Mouse (Mus musculus) liver, embryonic 14.5 days (tissue): ENCODE measurements around the gene Cyp2c70. TPM values are rescaled to one million over a fixed set of nuclear protein-coding genes. Genes with fewer than 3 reads are reported as not detected.
"Not testable (repeated sequence)": the region's sequence is repeated elsewhere in the genome, so short reads cannot be mapped to it uniquely, and the experiment has no call there.

Source experiments
- ATAC-seq: fragments of 200-750 bp; cut with Nextera tagmentation; 2 replicates; pipeline ENCODE4 v1.8.0; 2017; ENCODE audit warnings: moderate number of reproducible peaks, mild to moderate bottlenecking, moderate library complexity; ENCODE audit not compliant: insufficient read depth
- DNase-seq, 3 experiments: peaks; one replicate each; pipeline ENCODE4 v3.0.0-alpha.2; 2012 to 2013; ENCODE audit warnings: low read depth in 3 of 3, low spot score in 3 of 3
- H3K27ac ChIP-seq: fragments of 300-500 bp; sonication (generic); 2 replicates; pipeline ENCODE4 v1.5.1; 2014; ENCODE audit warnings: moderate library complexity, mild to moderate bottlenecking, control low read depth, inconsistent platforms
- H3K27me3 ChIP-seq: fragments of 300-500 bp; sonication (generic); 2 replicates; pipeline ENCODE4 v1.6.1; 2014; ENCODE audit warnings: mild to moderate bottlenecking, low read length, moderate library complexity; ENCODE audit not compliant: control insufficient read depth, insufficient read depth
- H3K36me3 ChIP-seq: fragments of 300-500 bp; sonication (generic); replicated peaks from 2 replicates; pipeline ENCODE4 v1.6.1; 2014; ENCODE audit warnings: low read depth; ENCODE audit not compliant: control insufficient read depth, insufficient read depth
- H3K4me1 ChIP-seq, 2 experiments: fragments of 200-500 bp in 1 of 2; fragments of 300-500 bp in 1 of 2; sonication (generic) in 1 of 2; replicated peaks; 2 replicates each; pipeline ENCODE4 v1.6.1; 2012 to 2014; ENCODE audit warnings: antibody characterized with exemption in 1 of 2, inconsistent platforms in 1 of 2, low read length in 1 of 2; ENCODE audit not compliant: control insufficient read depth in 2 of 2, insufficient read depth in 2 of 2
- H3K4me2 ChIP-seq: fragments of 300-500 bp; sonication (generic); 2 replicates; pipeline ENCODE4 v1.6.1; 2014; ENCODE audit warnings: low read depth, mild to moderate bottlenecking, control low read depth, moderate library complexity
- H3K4me3 ChIP-seq, 2 experiments: fragments of 200-500 bp in 1 of 2; fragments of 300-500 bp in 1 of 2; sonication (generic) in 1 of 2; 2 replicates each; pipeline ENCODE4 v1.5.1; 2012 to 2014; ENCODE audit warnings: low read depth in 2 of 2, low read length in 2 of 2, mild to moderate bottlenecking in 2 of 2, control low read depth in 1 of 2, inconsistent platforms in 1 of 2, moderate library complexity in 1 of 2; ENCODE audit not compliant: insufficient read depth in 1 of 2
- H3K9ac ChIP-seq: fragments of 300-500 bp; sonication (generic); replicated peaks from 2 replicates; pipeline ENCODE4 v1.6.1; 2014; ENCODE audit warnings: mild to moderate bottlenecking, control low read depth, moderate library complexity
- H3K9me3 ChIP-seq: fragments of 300-500 bp; sonication (generic); 2 replicates; pipeline ENCODE4 v1.6.1; 2016; ENCODE audit warnings: low read length, mixed read lengths; ENCODE audit not compliant: control insufficient read depth
- CTCF ChIP-seq: IDR thresholded peaks from 2 replicates; pipeline ENCODE4 v1.5.1; 2016; ENCODE audit warnings: antibody characterized with exemption, low read depth, control low read depth
- EP300 ChIP-seq: IDR thresholded peaks from 2 replicates; pipeline ENCODE4 v1.6.1; 2016; ENCODE audit warnings: antibody characterized with exemption, low read depth
- WGBS: fragments of 180-500 bp; shearing (Covaris S2); extraction: QIAGEN DNeasy Blood & Tissue Kit; methylation state at CpG from one replicate; pipeline ENCODE4 v1.1.7; 2014; ENCODE audit not compliant: insufficient replicate concordance; 5-methylcytosine and 5-hydroxymethylcytosine counted together
- polyA plus RNA-seq, 2 experiments: library from polyadenylated mRNA; depleted of rRNA in 1 of 2; stranded (reverse) in 1 of 2; unstranded in 1 of 2; fragments of >200 nt; fragmentation: Nextera tagmentation in 1 of 2; extraction: Ambion mirVana in 1 of 2; gene quantifications; 2 replicates each; pipeline versions ENCODE4 v1.2.1 to v1.2.3; 2012 to 2014

The Cyp2c70 gene
- polyA plus RNA-seq, 2 experiments, result 3.6 to 9.6 TPM

DNA sequence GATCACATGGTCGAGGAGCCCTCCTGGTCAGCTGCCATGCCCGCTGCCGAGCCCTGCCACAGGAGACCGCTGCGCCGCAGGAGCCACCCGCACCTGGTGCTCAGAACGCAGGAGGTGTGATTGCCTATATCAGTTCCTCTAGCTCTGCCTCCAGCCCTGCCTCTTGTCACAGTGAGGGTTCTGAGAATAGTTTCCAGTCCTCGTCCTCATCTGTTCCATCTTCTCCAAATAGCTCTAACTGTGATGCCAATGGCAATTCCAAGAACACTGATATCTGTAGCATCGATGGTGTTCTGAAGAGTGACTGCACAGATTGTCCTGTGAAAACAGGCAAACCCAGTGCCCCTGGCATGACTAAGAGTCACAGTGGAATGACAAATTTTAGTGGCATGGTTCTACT, 3.5 kb upstream of the Cyp2c70 start:
- no peaks in the 10 kb centered on the region; a peak in 1 of 4 replicates for H3K4me1 ChIP-seq
- no peak overlapping the region for H3K4me2 ChIP-seq
- no peak for ATAC-seq
- H3K4me3 ChIP-seq, result no peak overlapping the region
- H3K27ac ChIP-seq, result no peak overlapping the region
- no peak for DNase-seq
- TF ChIP-seq EP300 (no peak), CTCF (no peak)
- 80% methylated on average over 10 of the region's 10 CpGs for WGBS
- H3K36me3 ChIP-seq, result no peaks in the 10 kb centered on the region
- H3K9me3 ChIP-seq, result no peaks in the 10 kb centered on the region
- no peaks in the 10 kb centered on the region for H3K27me3 ChIP-seq
- no peak overlapping the region for H3K9ac ChIP-seq

DNA sequence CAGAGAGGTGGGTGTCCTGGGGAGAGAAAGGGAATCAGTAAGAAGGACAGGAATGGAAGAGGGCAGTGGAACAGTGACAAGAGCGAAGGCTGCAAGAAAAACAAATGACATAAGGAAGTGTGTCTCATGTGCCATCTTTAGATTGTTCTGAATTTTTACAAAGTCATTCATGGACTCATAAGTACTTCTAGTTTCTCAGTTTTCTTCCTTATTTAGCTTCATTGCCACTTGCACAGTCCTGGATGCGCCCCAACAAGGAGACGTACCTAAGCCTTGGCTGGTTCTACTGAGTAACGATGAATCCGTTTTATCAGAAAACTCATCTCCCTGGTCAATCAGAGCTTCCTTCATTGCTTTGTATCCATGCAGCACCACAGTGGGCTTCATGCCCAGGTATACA, 3.5 kb downstream of the Cyp2c70 start:
- DNase-seq, result no peak
- H3K4me1 ChIP-seq, result no peaks in the 10 kb centered on the region; a peak in 1 of 4 replicates
- H3K9ac ChIP-seq, result no peak overlapping the region
- no peak overlapping the region for H3K4me2 ChIP-seq
- no peaks in the 10 kb centered on the region for H3K9me3 ChIP-seq
- 81% methylated on average over 5 of the region's 5 CpGs for WGBS
- TF ChIP-seq EP300, result no peak
- TF ChIP-seq CTCF, result no peak
- ATAC-seq, result no peak
- no peaks in the 10 kb centered on the region for H3K36me3 ChIP-seq
- H3K27ac ChIP-seq, result no peak overlapping the region
- no peaks in the 10 kb centered on the region for H3K27me3 ChIP-seq
- no peak overlapping the region for H3K4me3 ChIP-seq

DNA sequence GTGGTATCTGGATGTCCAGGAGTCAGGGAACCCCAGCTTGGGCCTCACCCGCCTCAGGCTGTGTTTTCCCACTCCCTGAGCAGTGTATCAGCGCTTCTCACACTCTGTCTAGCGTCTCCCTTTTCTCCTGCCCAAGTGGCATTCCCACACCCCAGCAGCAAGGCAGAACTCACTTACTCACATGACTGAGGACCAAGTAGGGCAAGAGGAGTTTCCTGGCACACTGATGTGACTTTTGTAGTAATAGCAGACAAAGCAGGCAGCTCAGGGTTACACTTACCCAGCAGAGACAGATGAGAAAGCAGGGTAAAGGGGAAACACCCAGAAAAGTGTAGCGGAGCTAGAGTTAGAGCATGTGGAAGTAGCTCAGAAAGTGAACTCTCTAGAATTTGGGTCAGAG, 8.8 kb downstream of the Cyp2c70 start:
- no peaks in the 10 kb centered on the region for H3K36me3 ChIP-seq
- DNase-seq, result no peak
- no peak overlapping the region for H3K4me2 ChIP-seq
- no peaks in the 10 kb centered on the region for H3K4me1 ChIP-seq
- H3K27ac ChIP-seq, result no peak overlapping the region
- H3K9ac ChIP-seq, result no peak overlapping the region
- H3K9me3 ChIP-seq, result no peaks in the 10 kb centered on the region
- H3K4me3 ChIP-seq, result no peak overlapping the region
- 61% methylated on average over 4 of the region's 4 CpGs for WGBS
- H3K27me3 ChIP-seq, result no peaks in the 10 kb centered on the region
- ATAC-seq, result no peak
- TF ChIP-seq CTCF, result no peak
- TF ChIP-seq EP300, result no peak

DNA sequence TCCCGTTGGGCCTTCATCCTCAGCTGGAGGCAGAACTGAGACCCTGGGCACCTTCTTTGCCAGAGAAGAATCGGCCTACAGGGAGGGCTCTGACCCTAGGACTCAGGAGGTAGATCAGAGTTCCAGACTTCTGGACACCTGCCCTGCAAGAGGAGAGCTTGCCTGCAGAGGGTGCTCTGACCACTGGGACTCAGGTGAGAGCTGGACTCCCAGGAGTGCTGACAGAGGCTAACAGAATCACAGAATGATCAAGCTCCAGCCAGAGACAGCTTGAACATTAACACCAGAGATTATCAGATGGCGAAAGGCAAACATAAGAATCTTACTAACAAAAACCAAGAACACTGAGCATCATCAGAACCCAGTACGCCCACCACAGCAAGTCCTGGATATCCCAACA, 18.7 kb downstream of the Cyp2c70 start:
- not testable (repeated sequence) for H3K4me3 ChIP-seq, H3K4me1 ChIP-seq, H3K4me2 ChIP-seq, H3K9ac ChIP-seq, H3K27me3 ChIP-seq, H3K36me3 ChIP-seq, H3K9me3 ChIP-seq, H3K27ac ChIP-seq, ATAC-seq, DNase-seq
- WGBS, result 47% methylated on average over 4 of the region's 4 CpGs
- TF ChIP-seq CTCF, result peak; percentile 32; the same call in 1 of the 2 replicates

DNA sequence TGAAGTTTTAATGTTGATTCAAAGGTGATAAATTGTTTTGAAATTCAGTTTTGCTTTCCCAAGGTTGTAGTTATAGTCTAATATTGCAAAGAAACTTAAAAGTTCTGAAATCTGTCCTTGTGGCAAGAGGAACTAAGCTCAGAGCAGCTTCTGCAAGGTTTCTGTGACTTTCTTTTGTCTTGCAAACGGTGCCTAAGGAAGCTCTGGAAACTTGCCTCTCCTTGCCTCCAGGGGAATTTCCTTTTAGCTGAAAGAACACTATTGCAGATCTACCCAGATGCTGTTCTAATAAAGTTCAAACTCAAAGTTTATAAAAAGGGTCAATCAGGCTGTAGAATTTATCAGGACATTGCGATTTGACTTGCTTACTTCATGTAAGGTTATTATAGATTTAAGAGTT, 60.1 kb downstream of the Cyp2c70 start:
- not testable (repeated sequence) for DNase-seq, H3K9ac ChIP-seq, H3K27ac ChIP-seq, ATAC-seq, H3K4me2 ChIP-seq, H3K4me3 ChIP-seq, H3K36me3 ChIP-seq, H3K9me3 ChIP-seq, H3K4me1 ChIP-seq, H3K27me3 ChIP-seq
- WGBS, result 31% methylated on average over 2 of the region's 2 CpGs

DNA sequence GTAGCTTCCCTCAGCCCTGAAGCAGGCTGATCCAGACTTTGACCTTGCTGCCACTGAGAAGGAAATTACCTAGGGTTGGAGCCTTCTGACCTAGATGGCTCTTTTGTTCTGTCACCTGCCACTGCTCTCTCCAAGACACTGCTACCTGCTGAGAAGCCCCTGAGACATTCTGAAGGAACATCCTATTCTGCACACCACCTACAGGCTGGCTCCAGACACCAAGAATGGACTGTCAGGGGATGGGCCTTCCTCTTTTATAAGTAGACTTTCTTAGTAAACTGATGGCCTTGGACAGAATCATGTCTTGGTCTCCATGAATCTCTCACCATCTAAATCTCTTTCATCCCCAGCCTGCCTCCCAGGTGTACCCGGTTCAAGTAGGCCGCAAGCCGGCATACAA, 62.0 kb downstream of the Cyp2c70 start:
- not testable (repeated sequence) for H3K9ac ChIP-seq, H3K36me3 ChIP-seq, H3K27ac ChIP-seq, ATAC-seq, H3K4me1 ChIP-seq, H3K4me3 ChIP-seq, DNase-seq, H3K9me3 ChIP-seq, H3K4me2 ChIP-seq, H3K27me3 ChIP-seq
- WGBS, result 73% methylated on average over 3 of the region's 3 CpGs

DNA sequence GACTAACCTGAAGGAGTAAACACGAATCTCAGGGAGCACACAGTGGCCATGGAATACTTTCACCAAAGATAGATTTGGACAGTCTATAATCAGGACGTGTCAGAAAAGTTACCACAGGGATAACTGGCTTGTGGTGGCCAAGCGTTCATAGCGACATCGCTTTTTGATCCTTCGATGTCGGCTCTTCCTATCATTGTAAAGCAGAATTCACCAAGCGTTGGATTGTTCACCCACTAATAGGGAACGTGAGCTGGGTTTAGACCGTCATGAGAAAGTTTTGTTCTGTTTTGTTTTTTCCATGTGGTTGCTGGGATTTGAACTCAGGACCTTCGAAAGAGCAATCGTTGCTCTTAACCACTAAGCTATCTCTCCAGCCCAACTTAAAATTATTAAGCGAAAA, 67.5 kb downstream of the Cyp2c70 start:
- 63% methylated on average over 13 of the region's 13 CpGs for WGBS
- H3K9ac ChIP-seq, H3K9me3 ChIP-seq, H3K4me1 ChIP-seq, H3K4me3 ChIP-seq, H3K4me2 ChIP-seq, H3K27me3 ChIP-seq, H3K36me3 ChIP-seq, DNase-seq, H3K27ac ChIP-seq: not testable (repeated sequence)
- 0 out of 2 replicates have a peak, but pooled peaks have one; percentile 55 for ATAC-seq
